Mouse (Mus musculus) testis, adult 2 months (tissue): ENCODE results near the gene Gfy.

ENCODE experiments used
- CTCF ChIP-seq: fragments of 200-500 bp; IDR thresholded peaks from 2 replicates; pipeline ENCODE4 v1.5.1; 2012; ENCODE audit warnings: low read depth, mild to moderate bottlenecking, inconsistent platforms, low read length, moderate library complexity; ENCODE audit not compliant: control insufficient read depth, insufficient read depth, insufficient replicate concordance
- POLR2A ChIP-seq: fragments of 200-500 bp; IDR thresholded peaks from 2 replicates; pipeline ENCODE4 v1.6.1; 2012; ENCODE audit warnings: low read depth, mild to moderate bottlenecking, inconsistent platforms, low read length, moderate library complexity; ENCODE audit not compliant: control insufficient read depth

DNA sequence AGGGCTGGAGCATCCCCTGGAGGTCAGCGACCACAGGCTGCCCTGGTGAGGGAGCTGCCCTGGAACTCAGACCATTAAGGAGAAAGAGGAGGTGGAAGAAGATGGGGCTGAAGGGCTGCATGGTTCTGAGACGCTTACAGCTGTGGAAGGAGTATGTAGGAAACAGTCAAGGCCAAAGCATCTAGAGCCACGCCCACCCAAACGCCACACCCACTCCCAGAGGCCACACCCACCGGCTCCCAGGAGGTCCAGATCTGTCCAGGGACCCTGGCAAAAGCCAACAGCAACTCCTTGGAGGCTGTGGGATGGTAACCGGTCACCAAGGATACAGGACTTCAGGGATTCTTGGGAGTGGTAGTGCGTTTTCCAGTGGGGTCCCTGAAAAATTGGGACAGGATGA lies 819 bp downstream of the Gfy start:
- TF ChIP-seq POLR2A (no peak), CTCF (no peak)
